Mouse (Mus musculus) midbrain, embryonic 12.5 days (tissue): ENCODE data around the gene Kcne3. TPM values are rescaled to one million over a fixed set of nuclear protein-coding genes. Genes with fewer than 3 reads are reported as not detected.

Source experiments
- ATAC-seq: fragments of 200-750 bp; cut with Nextera tagmentation; 2 replicates; pipeline ENCODE4 v1.8.0; 2017; ENCODE audit warnings: low read depth, moderate TSS enrichment, moderate library complexity; ENCODE audit not compliant: low FRiP score
- H3K27ac ChIP-seq: fragments of 300-500 bp; sonication (generic); replicated peaks from 2 replicates; pipeline ENCODE4 v1.5.1; 2016; ENCODE audit warnings: mild to moderate bottlenecking
- H3K27me3 ChIP-seq: fragments of 300-500 bp; sonication (generic); 2 replicates; pipeline ENCODE4 v1.6.1; 2016; ENCODE audit warnings: mild to moderate bottlenecking
- H3K36me3 ChIP-seq: fragments of 300-500 bp; sonication (generic); 2 replicates; pipeline ENCODE4 v1.6.1; 2016
- H3K4me1 ChIP-seq: fragments of 300-500 bp; sonication (generic); 2 replicates; pipeline ENCODE4 v1.6.1; 2016
- H3K4me2 ChIP-seq: fragments of 300-500 bp; sonication (generic); replicated peaks from 2 replicates; pipeline ENCODE4 v1.6.1; 2016; ENCODE audit warnings: mild to moderate bottlenecking, moderate library complexity
- H3K4me3 ChIP-seq: fragments of 300-500 bp; sonication (generic); 2 replicates; pipeline ENCODE4 v1.5.1; 2016; ENCODE audit warnings: mild to moderate bottlenecking
- H3K9ac ChIP-seq: fragments of 300-500 bp; sonication (generic); replicated peaks from 2 replicates; pipeline ENCODE4 v1.6.1; 2016; ENCODE audit warnings: mild to moderate bottlenecking, moderate library complexity
- H3K9me3 ChIP-seq: fragments of 300-500 bp; sonication (generic); 2 replicates; pipeline ENCODE4 v1.6.1; 2016; ENCODE audit warnings: mild to moderate bottlenecking
- WGBS: fragments of 180-500 bp; shearing (Covaris S2); methylation state at CpG from one replicate; pipeline ENCODE4 v1.1.7; 2016; 5-methylcytosine and 5-hydroxymethylcytosine counted together
- polyA plus RNA-seq: library from polyadenylated mRNA; unstranded; fragments of >200 nt; fragmentation: Nextera tagmentation; extraction: Ambion mirVana; gene quantifications from 2 replicates; pipeline ENCODE4 v1.2.1, GENCODE M21; 2016

Kcne3 gene
- polyA plus RNA-seq, 1 experiment from 2014 or later, result 1.5 TPM

GRCm38 (mm10) chr7:100187601-100188000 lies 11.3 kb downstream of the Kcne3 start:
- Histone ChIP-seq H3K36me3 (no peaks in the 10 kb centered on the region), H3K4me3 (no peak overlapping the region), H3K4me1 (no peaks in the 10 kb centered on the region), H3K9ac (no peak overlapping the region), H3K4me2 (no peak overlapping the region), H3K27ac (no peak overlapping the region), H3K9me3 (no peaks in the 10 kb centered on the region), H3K27me3 (0 out of 2 replicates have a peak, but pooled peaks cover 4% of the 10 kb centered on the region)
- WGBS, result 25% methylated on average over 7 of the region's 7 CpGs
- no peak for ATAC-seq

GRCm38 (mm10) chr7:100190167-100190566 lies 13.9 kb downstream of the Kcne3 start:
- H3K9ac ChIP-seq, result no peak overlapping the region
- H3K27ac ChIP-seq, result no peak overlapping the region
- H3K4me3 ChIP-seq, result no peak overlapping the region
- no peaks in the 10 kb centered on the region for H3K9me3 ChIP-seq
- no peaks in the 10 kb centered on the region for H3K36me3 ChIP-seq
- H3K4me2 ChIP-seq, result no peak overlapping the region
- no peaks in the 10 kb centered on the region for H3K4me1 ChIP-seq
- 33% methylated on average over 4 of the region's 4 CpGs for WGBS
- no peak for ATAC-seq
- 0 out of 2 replicates have a peak, but pooled peaks cover 4% of the 10 kb centered on the region for H3K27me3 ChIP-seq

GRCm38 (mm10) chr7:100190778-100191177 lies 14.5 kb downstream of the Kcne3 start:
- Histone ChIP-seq H3K9ac (no peak overlapping the region), H3K36me3 (no peaks in the 10 kb centered on the region), H3K27me3 (0 out of 2 replicates have a peak, but pooled peaks cover 4% of the 10 kb centered on the region), H3K27ac (no peak overlapping the region), H3K4me3 (no peak overlapping the region), H3K9me3 (no peaks in the 10 kb centered on the region), H3K4me1 (no peaks in the 10 kb centered on the region), H3K4me2 (no peak overlapping the region)
- WGBS, result 2% methylated on average over 4 of the region's 4 CpGs
- no peak for ATAC-seq

GRCm38 (mm10) chr7:100201191-100201590 lies 24.9 kb downstream of the Kcne3 start:
- no peaks in the 10 kb centered on the region for H3K9me3 ChIP-seq
- H3K4me3 ChIP-seq, result no peak overlapping the region
- no peak overlapping the region for H3K27ac ChIP-seq
- H3K36me3 ChIP-seq, result no peaks in the 10 kb centered on the region
- H3K9ac ChIP-seq, result no peak overlapping the region
- no peaks in the 10 kb centered on the region for H3K4me1 ChIP-seq
- no peaks in the 10 kb centered on the region for H3K27me3 ChIP-seq
- no peak overlapping the region for H3K4me2 ChIP-seq
- 85% methylated on average over 3 of the region's 3 CpGs for WGBS
- ATAC-seq, result no peak

- Histone ChIP-seq H3K4me3 (no peak overlapping the region), H3K4me2 (no peak overlapping the region), H3K36me3 (no peaks in the 10 kb centered on the region), H3K27me3 (no peaks in the 10 kb centered on the region), H3K9me3 (no peaks in the 10 kb centered on the region), H3K9ac (no peak overlapping the region), H3K27ac (no peak overlapping the region), H3K4me1 (no peaks in the 10 kb centered on the region)
- WGBS, result 59% methylated on average over 3 of the region's 3 CpGs
- no peak for ATAC-seq
These were observed 27.3 kb downstream of the Kcne3 start for GRCm38 (mm10) chr7:100203616-100204015.

- Histone ChIP-seq H3K4me2 (no peak overlapping the region), H3K36me3 (no peaks in the 10 kb centered on the region), H3K9ac (no peak overlapping the region), H3K4me3 (no peak overlapping the region), H3K9me3 (no peaks in the 10 kb centered on the region), H3K4me1 (no peaks in the 10 kb centered on the region), H3K27ac (no peak overlapping the region), H3K27me3 (no peaks in the 10 kb centered on the region)
- no peak for ATAC-seq
- WGBS, result 88% methylated on average over 6 of the region's 6 CpGs
These were observed 28.6 kb downstream of the Kcne3 start for GRCm38 (mm10) chr7:100204871-100205270.

GRCm38 (mm10) chr7:100206144-100206543 lies 29.8 kb downstream of the Kcne3 start:
- WGBS, result 92% methylated on average over 2 of the region's 2 CpGs
- no peak for ATAC-seq
- Histone ChIP-seq H3K4me2 (no peak overlapping the region), H3K9ac (no peak overlapping the region), H3K9me3 (no peaks in the 10 kb centered on the region), H3K27me3 (no peaks in the 10 kb centered on the region), H3K36me3 (no peaks in the 10 kb centered on the region), H3K4me1 (no peaks in the 10 kb centered on the region), H3K27ac (no peak overlapping the region), H3K4me3 (no peak overlapping the region)

- no peak overlapping the region for H3K4me3 ChIP-seq
- no peaks in the 10 kb centered on the region for H3K9me3 ChIP-seq
- no peak overlapping the region for H3K4me2 ChIP-seq
- H3K27ac ChIP-seq, result no peak overlapping the region
- ATAC-seq, result no peak
- no peaks in the 10 kb centered on the region for H3K4me1 ChIP-seq
- H3K27me3 ChIP-seq, result no peaks in the 10 kb centered on the region
- H3K36me3 ChIP-seq, result no peaks in the 10 kb centered on the region
- H3K9ac ChIP-seq, result no peak overlapping the region
These were observed 31.6 kb downstream of the Kcne3 start for GRCm38 (mm10) chr7:100207886-100208285.

GRCm38 (mm10) chr7:100214310-100214709 lies 38.0 kb downstream of the Kcne3 start:
- Histone ChIP-seq H3K4me3 (no peak overlapping the region), H3K9me3 (no peaks in the 10 kb centered on the region), H3K27me3 (no peaks in the 10 kb centered on the region), H3K4me1 (peaks cover 11% of the 10 kb centered on the region), H3K9ac (no peak overlapping the region), H3K4me2 (no peak overlapping the region), H3K36me3 (no peaks in the 10 kb centered on the region), H3K27ac (no peak overlapping the region)
- ATAC-seq, result no peak
- 77% methylated on average over 4 of the region's 4 CpGs for WGBS

GRCm38 (mm10) chr7:100215116-100215732 lies 38.9 kb downstream of the Kcne3 start:
- Histone ChIP-seq H3K9ac (no peak overlapping the region), H3K9me3 (no peaks in the 10 kb centered on the region), H3K4me3 (no peak overlapping the region), H3K27ac (no peak overlapping the region), H3K27me3 (no peaks in the 10 kb centered on the region), H3K36me3 (no peaks in the 10 kb centered on the region), H3K4me1 (peaks cover 11% of the 10 kb centered on the region), H3K4me2 (no peak overlapping the region)
- no peak for ATAC-seq
- whole genome bisulfite sequencing, result 45% methylated on average over 6 of the region's 6 CpGs

GRCm38 (mm10) chr7:100215976-100216375 lies 39.7 kb downstream of the Kcne3 start:
- WGBS, result 22% methylated on average over 10 of the region's 10 CpGs
- peak overlapping the region; percentile 73 for H3K27ac ChIP-seq

GRCm38 (mm10) chr7:100216601-100217565 lies 40.6 kb downstream of the Kcne3 start:
- Histone ChIP-seq H3K4me3 (no peak overlapping the region), H3K36me3 (no peaks in the 10 kb centered on the region), H3K9ac (no peak overlapping the region), H3K9me3 (no peaks in the 10 kb centered on the region), H3K27ac (peak overlapping the region; percentile 73), H3K4me1 (peaks cover 11% of the 10 kb centered on the region), H3K27me3 (no peaks in the 10 kb centered on the region), H3K4me2 (no peak overlapping the region)
- WGBS, result 66% methylated on average over 9 of the region's 9 CpGs
- ATAC-seq, result peak; percentile 60

More at GRCm38 (mm10) chr7:100215976-100216375, 39.7 kb downstream of the Kcne3 start:
- Histone ChIP-seq H3K4me2 (peak overlapping the region; percentile 22), H3K4me3 (no peak overlapping the region), H3K27me3 (no peaks in the 10 kb centered on the region), H3K36me3 (no peaks in the 10 kb centered on the region), H3K9me3 (no peaks in the 10 kb centered on the region), H3K9ac (no peak overlapping the region), H3K4me1 (peaks cover 11% of the 10 kb centered on the region)
- no peak for ATAC-seq
